Mouse (Mus musculus) forebrain, embryonic 10.5 days (tissue): ENCODE results near the gene H2-Q1. TPM values are rescaled to one million over a fixed set of nuclear protein-coding genes. Genes with fewer than 3 reads are reported as not detected.
"Not testable (repeated sequence)": the region's sequence is repeated elsewhere in the genome, so short reads cannot be mapped to it uniquely, and the experiment has no call there.

Source experiments
- DNase-seq: peaks from one replicate; pipeline ENCODE4 v3.0.0-alpha.2; 2017; ENCODE audit warnings: low spot score; ENCODE audit errors: extremely low spot score
- H3K27ac ChIP-seq: fragments of 300-500 bp; sonication (generic); 2 replicates; pipeline ENCODE4 v1.5.1; 2016; ENCODE audit warnings: mild to moderate bottlenecking
- H3K27me3 ChIP-seq: fragments of 300-500 bp; sonication (generic); 2 replicates; pipeline ENCODE4 v1.6.1; 2016; ENCODE audit warnings: mild to moderate bottlenecking; ENCODE audit not compliant: poor library complexity, severe bottlenecking
- H3K36me3 ChIP-seq: fragments of 300-500 bp; sonication (generic); replicated peaks from 2 replicates; pipeline ENCODE4 v1.6.1; 2016; ENCODE audit warnings: mild to moderate bottlenecking, moderate library complexity
- H3K4me1 ChIP-seq: fragments of 300-500 bp; sonication (generic); 2 replicates; pipeline ENCODE4 v1.6.1; 2016
- H3K4me3 ChIP-seq: fragments of 300-500 bp; sonication (generic); 2 replicates; pipeline ENCODE4 v1.5.1; 2016; ENCODE audit warnings: mild to moderate bottlenecking, moderate library complexity
- H3K9me3 ChIP-seq: fragments of 300-500 bp; sonication (generic); 2 replicates; pipeline ENCODE4 v1.6.1; 2016; ENCODE audit warnings: mild to moderate bottlenecking, moderate library complexity
- WGBS: fragments of 180-500 bp; shearing (Covaris S2); methylation state at CpG from one replicate; pipeline ENCODE4 v1.1.7; 2016; 5-methylcytosine and 5-hydroxymethylcytosine counted together
- polyA plus RNA-seq: library from polyadenylated mRNA; unstranded; fragments of >200 nt; fragmentation: Nextera tagmentation; extraction: Ambion mirVana; gene quantifications from 2 replicates; pipeline ENCODE4 v1.2.1, GENCODE M21; 2016

H2-Q1 gene
- polyA plus RNA-seq, 1 experiment from 2014 or later, result not detected

GRCm38 (mm10) chr17:35303756-35304350, 16.4 kb upstream of the H2-Q1 start:
- Histone ChIP-seq H3K36me3 (no peaks in the 10 kb centered on the region), H3K4me1 (no peaks in the 10 kb centered on the region), H3K27ac (no peak overlapping the region), H3K27me3 (no peaks in the 10 kb centered on the region; the same call in 1 of the 2 replicates), H3K4me3 (no peak overlapping the region), H3K9me3 (no peaks in the 10 kb centered on the region; the same call in 1 of the 2 replicates)
- no peak for DNase-seq
- 86% methylated on average over 10 of the region's 10 CpGs for WGBS

GRCm38 (mm10) chr17:35304478-35304877, 15.7 kb upstream of the H2-Q1 start:
- 78% methylated on average over 6 of the region's 6 CpGs for WGBS
- DNase-seq, result no peak
- no peaks in the 10 kb centered on the region; the same call in 1 of the 2 replicates for H3K9me3 ChIP-seq
- H3K27me3 ChIP-seq, result no peaks in the 10 kb centered on the region; the same call in 1 of the 2 replicates
- H3K4me1 ChIP-seq, result no peaks in the 10 kb centered on the region
- no peak overlapping the region for H3K27ac ChIP-seq
- H3K4me3 ChIP-seq, result no peak overlapping the region
- H3K36me3 ChIP-seq, result no peaks in the 10 kb centered on the region

GRCm38 (mm10) chr17:35304921-35305320, 15.3 kb upstream of the H2-Q1 start:
- not testable (repeated sequence) for H3K27ac ChIP-seq, H3K4me1 ChIP-seq, H3K9me3 ChIP-seq, H3K36me3 ChIP-seq, H3K27me3 ChIP-seq, H3K4me3 ChIP-seq, DNase-seq
- 85% methylated on average over 8 of the region's 8 CpGs for WGBS

GRCm38 (mm10) chr17:35318671-35319070, 1.5 kb upstream of the H2-Q1 start:
- Histone ChIP-seq H3K27me3 (peaks cover 59% of the 10 kb centered on the region), H3K27ac (no peak overlapping the region), H3K4me3 (no peak overlapping the region), H3K9me3 (no peaks in the 10 kb centered on the region), H3K4me1 (peaks cover 10% of the 10 kb centered on the region), H3K36me3 (no peaks in the 10 kb centered on the region)
- no peak for DNase-seq

- H3K27ac ChIP-seq, H3K9me3 ChIP-seq, H3K4me1 ChIP-seq, H3K36me3 ChIP-seq, DNase-seq, H3K4me3 ChIP-seq: not testable (repeated sequence)
- 69% methylated on average over 1 of the region's 1 CpGs for WGBS
- H3K27me3 ChIP-seq, result peaks cover 32% of the 10 kb centered on the region
Observed at GRCm38 (mm10) chr17:35325124-35325523, 4.9 kb downstream of the H2-Q1 start.

- H3K27me3 ChIP-seq, result peaks cover 23% of the 10 kb centered on the region
- not testable (repeated sequence) for DNase-seq, H3K4me1 ChIP-seq, H3K9me3 ChIP-seq, H3K27ac ChIP-seq, H3K4me3 ChIP-seq, H3K36me3 ChIP-seq
Observed at GRCm38 (mm10) chr17:35326000-35326399, 5.8 kb downstream of the H2-Q1 start.

GRCm38 (mm10) chr17:35329714-35330113, 9.5 kb downstream of the H2-Q1 start:
- not testable (repeated sequence) for H3K27ac ChIP-seq, DNase-seq, H3K36me3 ChIP-seq, H3K27me3 ChIP-seq, H3K4me3 ChIP-seq, H3K9me3 ChIP-seq, H3K4me1 ChIP-seq
- 60% methylated on average over 3 of the region's 3 CpGs for WGBS

GRCm38 (mm10) chr17:35331546-35331945, 11.3 kb downstream of the H2-Q1 start:
- not testable (repeated sequence) for H3K27ac ChIP-seq, H3K27me3 ChIP-seq, H3K4me1 ChIP-seq, H3K4me3 ChIP-seq, H3K36me3 ChIP-seq, H3K9me3 ChIP-seq, DNase-seq
- WGBS, result 76% methylated on average over 6 of the region's 6 CpGs

- DNase-seq, result peak; percentile 24
- H3K27ac ChIP-seq, result no peak within 1 kb of the TSS
- no peaks in the 10 kb centered on the region for H3K9me3 ChIP-seq
- peaks cover 63% of the 10 kb centered on the region for H3K27me3 ChIP-seq
- H3K4me3 ChIP-seq, result peak within 1 kb of the TSS; percentile 57
- under 1% methylated on average over 40 of the region's 40 CpGs for WGBS
- H3K4me1 ChIP-seq, result peaks cover 13% of the 10 kb centered on the region
- H3K36me3 ChIP-seq, result no peaks in the 10 kb centered on the region
Observed at GRCm38 (mm10) chr17:35342071-35342671, 22.0 kb downstream of the H2-Q1 start, which contains the start of gene H2-Q2. TSS of gene H2-Q2 (plus strand) at chr17:35342242.

GRCm38 (mm10) chr17:35342711-35343476, 22.7 kb downstream of the H2-Q1 start:
- Histone ChIP-seq H3K4me1 (peaks cover 13% of the 10 kb centered on the region), H3K4me3 (peak overlapping the region; percentile 57), H3K27ac (no peak overlapping the region), H3K27me3 (peaks cover 63% of the 10 kb centered on the region), H3K9me3 (no peaks in the 10 kb centered on the region), H3K36me3 (no peaks in the 10 kb centered on the region)
- WGBS, result 1% methylated on average over 46 of the region's 46 CpGs
- DNase-seq, result peak; percentile 25

GRCm38 (mm10) chr17:35347659-35348058, 27.5 kb downstream of the H2-Q1 start:
- H3K27ac ChIP-seq, DNase-seq, H3K4me1 ChIP-seq, H3K4me3 ChIP-seq, H3K9me3 ChIP-seq, H3K36me3 ChIP-seq: not testable (repeated sequence)
- peaks cover 30% of the 10 kb centered on the region for H3K27me3 ChIP-seq

GRCm38 (mm10) chr17:35353275-35353674, 33.1 kb downstream of the H2-Q1 start:
- H3K36me3 ChIP-seq, DNase-seq, H3K9me3 ChIP-seq, H3K27ac ChIP-seq, H3K4me3 ChIP-seq, H3K4me1 ChIP-seq: not testable (repeated sequence)
- peaks cover 15% of the 10 kb centered on the region for H3K27me3 ChIP-seq
- 82% methylated on average over 6 of the region's 6 CpGs for WGBS

GRCm38 (mm10) chr17:35354071-35354470, 33.9 kb downstream of the H2-Q1 start:
- no peaks in the 10 kb centered on the region for H3K36me3 ChIP-seq
- no peak overlapping the region for H3K27ac ChIP-seq

More at GRCm38 (mm10) chr17:35354071-35354470, 33.9 kb downstream of the H2-Q1 start:
- Histone ChIP-seq H3K9me3 (no peaks in the 10 kb centered on the region), H3K27me3 (peaks cover 23% of the 10 kb centered on the region), H3K4me1 (peaks cover 5% of the 10 kb centered on the region), H3K4me3 (no peak overlapping the region)
- 82% methylated on average over 2 of the region's 2 CpGs for WGBS
- DNase-seq, result no peak
